Mouse (Mus musculus) right cerebral cortex, postnatal 4 days (tissue): ENCODE data around the gene Fam69b.

Experiments used
- DNase-seq: peaks from one replicate; pipeline ENCODE4 v3.0.0-alpha.2; 2022

The Fam69b gene

DNA sequence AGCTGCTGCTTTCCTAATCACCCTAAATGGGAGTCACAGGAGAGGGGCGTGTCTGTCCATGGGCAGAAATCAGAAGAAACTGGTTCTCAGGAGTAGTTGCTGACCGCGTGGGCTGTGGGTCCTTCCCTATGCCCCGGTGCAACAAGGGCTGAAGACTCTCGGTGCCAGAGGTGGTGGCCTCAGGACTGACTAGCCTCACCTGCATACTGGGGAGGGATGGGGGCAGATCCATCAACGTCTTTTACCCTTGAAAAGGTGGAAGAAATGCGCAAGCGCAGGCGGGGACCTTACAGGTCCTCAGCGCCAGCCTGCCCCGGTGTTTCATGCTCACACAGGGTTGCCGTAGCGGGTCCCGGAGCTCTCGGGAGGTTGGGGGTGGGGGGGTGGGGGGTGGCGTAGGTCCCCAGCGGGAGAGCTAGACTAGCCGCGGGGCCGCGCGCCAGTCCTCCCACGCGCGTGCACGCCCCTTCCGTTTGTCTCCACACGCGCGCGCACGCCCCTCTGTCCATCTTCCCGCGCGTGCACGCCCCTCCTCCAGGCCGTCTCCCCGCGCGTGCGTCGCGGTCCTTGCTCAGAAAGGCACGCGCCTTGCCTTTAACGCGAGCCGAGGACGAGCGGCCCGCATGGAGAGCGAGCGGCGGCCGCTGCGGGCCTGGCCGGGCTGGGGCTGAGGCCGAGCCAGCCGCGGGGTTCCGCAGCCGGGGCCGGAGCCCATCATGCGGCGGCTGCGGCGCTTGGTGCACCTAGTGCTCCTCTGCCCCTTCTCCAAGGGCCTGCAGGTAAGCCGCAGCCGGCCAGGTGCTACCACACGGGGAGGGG lies at the start of gene Fam69b:
Fam69b (plus strand) TSS at position 537 of the 819 bp plus-strand sequence.
- DNase-seq: peak; percentile 96

DNA sequence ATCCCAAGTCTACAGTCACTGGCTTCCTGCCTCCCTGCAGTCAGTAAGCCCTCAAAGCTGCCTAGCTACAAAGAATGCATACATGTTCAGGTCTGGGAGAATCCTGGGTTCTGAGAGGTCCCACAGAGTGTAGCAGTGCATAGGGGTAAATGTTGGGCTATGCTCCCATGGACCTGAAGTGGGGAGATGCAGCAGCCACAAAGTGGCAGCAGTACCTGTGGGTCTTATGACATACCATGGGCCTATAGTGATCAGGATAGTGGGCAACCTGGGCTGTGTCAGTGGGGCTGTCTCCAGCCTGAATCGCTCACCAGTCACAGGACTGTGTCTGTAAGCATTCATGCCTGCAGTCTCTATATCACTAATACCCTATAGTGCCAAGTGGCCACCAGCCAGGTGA lies 48.5 kb upstream of the Fam69b start, which contains the start of gene Egfl7:
Egfl7 (plus strand) TSS at position 301 of the 400 bp plus-strand sequence.
- no peak for DNase-seq

DNA sequence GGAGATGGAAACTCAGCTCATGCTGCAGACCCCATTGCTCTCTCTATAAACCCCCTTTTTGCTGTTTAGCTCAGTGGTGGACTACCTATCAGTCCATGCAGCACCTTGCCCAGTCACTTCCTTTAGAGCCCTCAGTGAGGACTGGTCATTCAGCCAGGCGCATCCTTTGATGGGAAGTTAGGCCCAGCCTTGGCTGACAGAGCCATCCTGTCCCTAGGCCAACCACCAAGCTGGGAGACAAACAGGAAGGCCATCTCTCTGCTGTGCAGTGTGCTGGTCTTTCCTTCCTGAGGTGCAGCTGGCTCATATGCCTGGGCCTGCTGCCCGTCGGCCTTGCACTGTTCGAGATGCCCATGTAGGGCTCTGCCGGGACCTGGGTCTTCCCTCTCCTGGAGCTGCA lies 47.5 kb upstream of the Fam69b start:
- DNase-seq: no peak

DNA sequence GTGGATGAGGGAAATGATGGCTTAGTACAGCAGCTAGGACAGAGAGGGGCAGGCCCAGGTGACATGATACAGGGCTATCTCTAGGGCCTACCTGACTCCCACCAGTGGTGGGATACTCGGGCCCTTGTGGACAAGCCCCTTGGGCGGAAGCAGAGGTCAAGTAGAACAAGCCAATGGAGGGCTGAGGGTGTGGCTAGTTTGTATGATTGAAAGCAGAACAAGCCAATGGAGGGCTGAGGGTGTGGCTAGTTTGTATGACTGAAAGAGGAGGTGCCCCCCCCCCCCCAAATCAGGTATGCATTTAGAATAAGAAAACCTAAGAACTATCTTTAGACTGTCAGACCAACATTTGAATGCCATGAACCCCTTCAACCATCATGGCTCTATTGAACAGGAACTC lies 46.1 kb upstream of the Fam69b start:
- DNase-seq: no peak

DNA sequence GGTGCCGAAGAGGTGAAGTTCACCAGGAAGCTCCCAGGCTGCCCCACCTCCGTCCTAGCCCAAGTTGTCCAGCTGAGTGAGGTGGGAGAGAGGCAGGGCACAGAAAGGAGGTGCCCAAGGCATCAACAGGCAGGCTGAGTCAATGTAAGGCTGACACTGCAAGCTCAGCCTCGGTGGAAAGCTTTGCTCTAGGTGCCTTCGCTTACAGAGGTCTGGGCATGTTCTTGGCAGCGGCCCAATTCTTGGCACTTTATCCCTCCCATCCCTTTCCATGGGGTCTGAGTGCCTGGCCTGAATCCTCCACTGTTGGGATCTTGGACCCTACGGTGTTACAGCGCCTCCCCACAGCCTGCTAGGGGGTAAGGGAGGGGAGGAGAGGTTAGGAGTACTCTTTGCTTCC lies 45.5 kb upstream of the Fam69b start:
- DNase-seq: no peak

DNA sequence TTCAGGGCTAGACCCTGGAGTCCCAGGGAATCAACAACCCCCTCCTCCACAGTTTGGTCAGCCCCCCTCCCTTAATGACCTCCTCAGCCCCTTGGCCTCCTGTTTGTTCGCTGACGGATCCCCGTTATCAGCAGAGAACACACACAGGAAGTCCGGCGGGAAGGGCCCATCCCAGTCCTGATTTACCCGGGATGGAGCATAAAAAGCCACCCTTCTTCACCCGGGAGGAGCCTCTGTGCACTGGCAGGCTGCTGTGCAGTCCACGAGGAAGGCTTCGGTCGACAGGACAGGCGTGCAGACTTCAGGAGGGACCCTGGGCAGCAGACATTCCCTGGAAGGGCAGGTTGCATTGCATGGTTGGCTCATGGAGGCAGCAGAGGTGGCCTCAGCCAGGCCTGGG lies 44.6 kb upstream of the Fam69b start:
- DNase-seq: no peak

DNA sequence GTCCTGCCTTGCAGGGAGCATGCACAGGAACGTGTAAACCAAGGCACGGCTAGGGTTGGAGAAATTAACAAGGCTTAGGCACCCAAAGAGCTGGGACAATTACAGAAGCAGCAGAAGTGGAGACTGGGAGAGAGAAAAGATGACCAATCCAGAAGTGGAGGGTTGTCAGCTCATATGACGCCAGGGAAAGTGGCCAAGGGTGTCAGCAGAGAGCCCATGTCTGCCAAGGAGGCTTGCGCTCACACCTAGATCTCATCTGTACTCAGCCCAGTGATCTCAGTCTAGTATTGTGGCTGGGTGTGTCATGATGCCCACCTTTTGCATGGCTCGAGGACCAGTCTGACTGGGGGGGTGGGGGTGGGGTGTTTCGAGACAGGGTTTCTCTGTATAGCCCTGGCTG lies 42.5 kb upstream of the Fam69b start:
- DNase-seq: no peak

DNA sequence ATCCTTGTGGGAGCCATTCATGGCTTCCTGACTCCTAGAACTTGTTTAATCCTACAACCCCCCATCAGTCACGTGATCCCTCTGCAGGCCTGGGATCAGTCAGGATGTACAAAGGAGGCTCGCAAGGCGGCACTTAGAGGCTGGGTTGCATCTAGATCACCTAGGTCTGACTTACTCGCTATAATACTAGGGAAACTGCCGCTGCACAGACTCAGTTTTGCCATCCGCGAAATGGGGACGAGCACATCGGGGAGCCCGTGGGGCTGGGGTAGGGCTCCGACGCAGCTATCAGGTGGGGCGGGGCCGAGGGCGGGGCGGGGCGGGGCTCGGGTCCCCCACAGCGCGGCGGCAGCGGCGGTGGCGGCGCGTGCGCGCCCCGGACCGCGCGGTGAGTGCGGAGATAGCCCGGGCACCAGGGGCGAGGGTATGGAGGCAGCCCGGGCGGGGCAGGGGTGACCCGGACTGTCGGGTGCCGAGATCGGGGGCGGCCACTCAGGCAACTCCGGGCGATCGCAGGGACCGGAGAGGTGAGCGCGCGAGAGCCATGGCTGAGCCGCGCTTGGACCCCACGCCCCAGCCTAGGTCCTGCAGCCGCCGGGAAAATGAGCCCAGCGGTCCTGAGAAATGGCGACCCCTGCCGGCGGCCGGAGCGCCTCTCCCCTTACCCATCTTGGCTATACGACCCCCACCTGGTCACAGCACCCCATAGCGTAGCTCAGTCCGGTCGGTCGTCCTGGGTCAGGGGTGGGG lies 41.8 kb upstream of the Fam69b start, which contains the start of gene Gm20532:
Gm20532 (plus strand) TSS at position 346 of the 750 bp plus-strand sequence.
- peak; percentile 81 for DNase-seq

DNA sequence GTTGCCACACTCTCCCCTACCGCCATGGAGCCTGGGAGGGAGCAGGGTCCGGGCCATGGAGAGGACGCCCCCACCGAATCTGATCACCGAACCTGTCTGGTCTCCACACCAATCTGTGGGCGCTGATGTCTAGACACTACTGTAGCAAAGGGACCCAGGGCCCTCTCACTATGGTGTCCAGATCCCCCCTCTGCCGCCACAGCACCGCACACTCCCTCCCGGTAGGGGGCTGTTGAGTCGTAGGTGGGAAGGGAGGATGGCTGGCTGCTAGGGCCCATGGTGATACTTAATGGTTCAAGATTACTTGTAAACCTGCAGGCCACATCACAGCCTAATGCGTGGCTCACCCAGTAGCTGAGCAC lies 41.2 kb upstream of the Fam69b start:
- DNase-seq: peak; percentile 45

DNA sequence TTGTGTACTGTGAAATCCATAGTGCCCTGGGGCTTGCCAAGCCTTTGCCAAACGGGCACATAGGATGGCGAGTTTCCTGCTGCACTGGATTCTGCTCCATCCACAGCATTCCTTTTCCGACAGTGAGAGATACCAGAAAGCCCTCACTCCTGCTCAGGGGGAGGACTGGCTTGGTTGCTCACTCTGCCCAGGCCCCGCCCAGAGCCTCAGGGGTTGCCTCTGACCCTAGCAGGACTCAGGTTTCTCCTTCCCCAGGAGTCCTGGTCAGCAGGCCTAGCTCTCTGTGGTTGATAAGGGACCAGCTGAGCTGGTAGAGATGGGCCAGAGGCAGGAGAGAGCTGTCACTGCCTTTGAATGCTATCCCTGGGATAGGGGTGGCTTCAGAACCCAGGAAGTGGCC lies 39.7 kb upstream of the Fam69b start:
- no peak for DNase-seq

DNA sequence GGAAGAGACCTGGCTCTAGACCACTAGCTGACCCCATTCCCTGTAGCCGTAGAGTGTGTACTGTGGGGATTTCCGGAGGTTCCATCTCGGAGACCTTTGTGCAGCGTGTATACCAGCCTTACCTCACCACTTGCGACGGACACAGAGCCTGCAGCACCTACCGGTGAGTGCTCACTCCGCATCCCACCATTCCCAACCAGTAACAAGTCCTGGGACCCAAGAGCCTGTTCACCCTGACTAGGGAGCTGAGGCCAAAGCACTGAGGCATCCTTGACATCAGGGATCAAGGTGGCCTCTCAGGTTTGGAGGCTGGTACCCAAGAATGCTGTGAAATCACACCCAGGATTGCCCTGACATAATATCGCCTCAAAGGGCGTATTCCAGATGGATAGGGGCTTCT lies 39.0 kb upstream of the Fam69b start:
- DNase-seq: no peak

DNA sequence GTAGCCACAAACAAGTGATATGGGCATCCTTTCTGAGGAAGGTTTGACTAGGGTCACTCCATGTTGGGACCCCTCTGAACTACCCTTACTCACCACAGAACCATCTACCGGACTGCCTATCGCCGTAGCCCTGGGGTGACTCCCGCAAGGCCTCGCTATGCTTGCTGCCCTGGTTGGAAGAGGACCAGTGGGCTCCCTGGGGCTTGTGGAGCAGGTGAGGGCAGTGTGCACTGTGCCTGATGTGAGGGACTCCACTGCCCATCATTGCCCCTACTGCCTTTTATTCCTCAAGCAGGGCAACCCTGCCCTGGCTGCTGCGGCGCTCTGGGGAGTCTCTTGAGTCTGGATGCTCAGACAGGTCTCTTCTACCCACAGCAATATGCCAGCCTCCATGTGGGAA lies 38.0 kb upstream of the Fam69b start:
- no peak for DNase-seq

DNA sequence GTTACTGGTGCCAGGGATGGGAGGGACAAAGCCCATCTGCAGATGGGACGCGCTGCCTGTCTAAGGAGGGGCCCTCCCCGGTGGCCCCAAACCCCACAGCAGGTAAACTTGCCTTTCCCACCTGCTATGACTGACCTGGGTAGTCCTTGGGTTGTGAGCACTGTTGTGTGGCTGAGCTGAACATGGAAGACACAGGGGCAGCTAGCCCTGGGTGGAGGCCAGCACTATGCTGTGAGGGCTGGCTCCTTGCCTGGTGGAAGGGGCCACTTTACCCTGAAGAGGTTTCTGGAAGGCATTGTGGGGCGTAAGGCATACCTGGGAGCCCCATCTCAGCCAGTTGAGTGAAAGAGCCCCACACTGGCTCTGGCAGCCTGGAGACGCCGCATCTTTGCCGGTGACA lies 37.3 kb upstream of the Fam69b start:
- DNase-seq: no peak

DNA sequence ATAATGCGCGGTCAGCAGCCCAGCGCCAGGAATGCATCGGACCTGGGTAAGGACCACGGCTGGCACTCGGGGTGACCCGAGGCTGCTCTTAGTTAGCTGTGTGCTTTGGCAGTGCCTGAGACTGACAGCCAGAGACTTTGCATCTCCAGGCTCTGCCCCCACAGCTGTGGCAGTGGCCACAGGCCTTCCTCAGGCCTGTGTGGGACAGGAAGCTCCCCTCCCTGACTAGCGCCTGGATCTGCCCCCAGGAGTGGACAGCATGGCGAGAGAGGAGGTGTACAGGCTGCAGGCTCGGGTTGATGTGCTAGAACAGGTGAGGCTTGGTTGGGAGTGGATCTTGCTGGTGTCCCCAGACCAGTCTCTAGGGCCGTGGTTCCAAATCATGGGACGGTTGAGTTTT lies 36.8 kb upstream of the Fam69b start:
- no peak for DNase-seq

DNA sequence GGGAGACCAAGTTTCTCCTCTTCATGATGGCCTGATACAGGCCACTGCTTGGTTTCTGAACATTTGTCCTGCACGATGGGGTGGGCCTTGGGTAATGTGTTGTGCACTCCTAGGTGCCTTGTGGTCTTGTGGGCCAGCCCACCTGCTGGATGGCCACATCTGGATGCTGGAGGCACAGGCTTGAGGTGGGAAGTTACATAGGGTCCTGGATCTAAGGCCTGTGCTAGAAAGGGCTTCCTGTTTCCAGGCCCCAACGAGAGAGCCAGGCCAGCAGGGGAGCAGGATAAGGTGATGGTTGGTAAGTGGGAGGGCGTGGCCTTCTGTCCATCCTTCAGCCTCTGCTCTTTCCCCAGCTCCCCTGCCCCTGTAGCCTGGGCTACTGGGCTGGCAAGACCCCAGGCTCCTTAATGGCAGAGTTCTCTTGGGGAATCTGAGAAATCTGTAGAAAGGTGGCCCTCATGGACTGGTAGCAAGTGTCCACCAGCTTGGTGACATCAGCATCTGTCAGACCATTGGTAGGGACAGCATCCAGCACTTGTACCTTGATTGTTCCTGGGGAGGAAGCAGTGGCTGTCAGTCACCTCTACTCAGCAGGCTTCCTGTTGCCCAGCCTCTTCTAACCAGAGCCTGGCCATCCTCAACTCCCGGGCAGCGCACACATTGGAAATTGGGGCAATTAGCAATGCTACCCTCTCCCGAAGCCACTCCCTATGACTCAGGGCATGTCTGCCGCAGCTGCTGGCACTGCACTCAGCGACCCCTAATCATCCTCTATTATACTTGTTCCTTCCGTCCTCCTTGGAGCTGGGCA lies 34.8 kb upstream of the Fam69b start:
- no peak for DNase-seq

DNA sequence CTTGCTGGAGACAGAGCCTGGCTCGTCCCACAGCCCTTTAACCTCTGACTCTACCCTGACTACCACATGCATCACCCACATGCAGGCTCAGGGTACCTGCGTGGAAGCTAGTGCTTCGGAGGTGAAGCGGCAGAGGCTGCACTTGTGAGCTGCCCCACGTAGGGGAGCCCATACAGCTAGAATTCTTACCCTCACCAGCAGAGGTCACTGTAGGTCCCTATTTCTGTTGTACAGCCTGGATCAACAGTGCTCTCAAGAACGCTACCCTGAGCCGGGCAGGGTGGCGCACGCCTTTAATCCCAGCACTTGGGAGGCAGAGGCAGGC lies 34.3 kb upstream of the Fam69b start:
- DNase-seq: no peak

DNA sequence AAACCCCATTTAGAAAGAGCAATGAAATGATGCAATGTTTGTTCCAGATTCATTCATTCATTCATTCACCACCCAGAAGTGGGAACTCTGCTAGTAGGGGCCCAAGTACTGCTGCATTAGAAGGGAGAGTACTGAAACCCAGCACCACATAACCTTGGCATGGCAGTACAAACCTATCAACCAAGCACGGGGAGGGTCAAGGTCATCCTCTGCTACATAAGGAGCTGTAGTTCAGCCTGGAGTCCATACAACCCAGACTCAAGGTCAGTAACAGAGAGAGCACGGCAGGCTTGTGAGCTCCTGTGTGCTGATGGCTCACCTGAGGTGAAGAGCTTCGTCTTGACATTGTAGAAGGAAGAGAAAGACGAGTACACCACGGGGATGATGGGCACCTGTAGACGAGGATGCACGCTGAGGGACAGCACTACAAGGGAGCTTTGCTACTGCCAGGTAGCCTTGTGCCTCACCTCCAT lies 33.8 kb upstream of the Fam69b start:
- DNase-seq: no peak

DNA sequence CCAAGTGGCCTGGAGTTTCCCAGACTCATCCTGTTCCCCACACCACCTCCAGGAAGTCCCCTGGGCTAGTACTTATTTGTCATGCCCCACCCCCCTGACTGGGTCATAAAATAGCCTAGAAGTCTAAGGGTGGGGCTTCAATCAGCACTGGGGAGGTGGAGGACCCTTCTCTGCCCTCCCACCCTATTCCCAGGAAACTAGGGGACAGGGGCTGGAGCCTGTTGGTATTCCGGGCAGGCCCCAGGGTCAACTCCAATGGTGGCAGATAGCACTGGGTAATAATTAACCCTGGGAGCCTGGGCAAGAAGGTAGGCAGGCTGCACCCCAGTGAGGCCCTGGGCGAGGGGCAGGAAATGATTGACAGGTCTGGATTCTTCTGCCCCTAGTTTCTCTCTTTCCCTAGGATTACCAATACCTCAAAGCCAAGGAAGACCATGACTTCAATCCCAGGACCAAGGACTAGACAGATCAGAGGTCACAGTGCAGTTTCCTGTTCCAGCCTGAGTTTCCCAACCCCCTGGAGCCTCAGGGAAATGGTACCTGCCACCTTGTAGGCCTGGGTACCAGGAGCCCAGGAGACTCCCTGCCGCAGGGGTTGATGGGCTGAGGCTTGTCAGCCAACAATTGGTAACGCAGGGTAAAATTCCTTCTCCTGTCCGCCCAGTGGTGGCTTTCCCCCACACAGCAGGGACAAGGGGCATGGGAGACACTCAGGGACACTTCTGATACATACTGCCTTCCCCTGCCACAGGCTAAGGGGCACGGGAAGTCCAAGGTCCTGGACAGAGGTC lies 33.1 kb upstream of the Fam69b start:
- DNase-seq: no peak

DNA sequence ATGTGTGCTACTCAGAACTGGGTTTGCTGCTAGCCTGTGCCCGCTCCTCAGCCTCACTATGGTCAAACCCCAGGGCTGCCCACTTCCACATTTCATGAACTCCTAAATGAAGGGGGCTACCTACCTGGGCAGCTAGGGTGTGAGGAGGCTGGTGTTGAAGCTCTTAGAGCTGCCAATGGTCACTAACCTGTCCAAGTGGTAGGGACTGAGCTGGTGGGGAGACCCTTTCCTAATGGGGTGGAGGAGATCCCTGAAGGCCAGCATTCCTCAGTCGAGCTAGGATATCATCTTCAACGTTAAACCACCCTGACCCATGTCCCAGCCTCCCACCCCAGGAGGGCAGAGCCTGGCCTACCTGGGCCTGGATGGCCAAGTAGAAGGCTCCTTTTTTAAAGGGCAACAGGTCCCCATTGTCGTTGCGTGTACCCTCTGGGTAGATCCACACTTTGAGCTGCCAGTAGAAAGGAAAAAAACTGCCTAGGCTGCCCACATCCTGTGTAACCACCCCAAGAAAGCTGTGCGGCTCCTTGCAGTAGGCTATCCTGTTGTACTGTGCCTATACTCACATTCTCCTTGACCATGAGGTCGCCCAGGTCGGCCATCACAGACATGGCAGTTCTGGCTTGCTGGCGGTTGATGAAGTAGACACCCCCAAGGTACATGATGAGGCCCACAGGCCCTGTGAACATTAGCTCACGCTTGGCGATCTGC lies 32.4 kb upstream of the Fam69b start:
- no peak for DNase-seq

DNA sequence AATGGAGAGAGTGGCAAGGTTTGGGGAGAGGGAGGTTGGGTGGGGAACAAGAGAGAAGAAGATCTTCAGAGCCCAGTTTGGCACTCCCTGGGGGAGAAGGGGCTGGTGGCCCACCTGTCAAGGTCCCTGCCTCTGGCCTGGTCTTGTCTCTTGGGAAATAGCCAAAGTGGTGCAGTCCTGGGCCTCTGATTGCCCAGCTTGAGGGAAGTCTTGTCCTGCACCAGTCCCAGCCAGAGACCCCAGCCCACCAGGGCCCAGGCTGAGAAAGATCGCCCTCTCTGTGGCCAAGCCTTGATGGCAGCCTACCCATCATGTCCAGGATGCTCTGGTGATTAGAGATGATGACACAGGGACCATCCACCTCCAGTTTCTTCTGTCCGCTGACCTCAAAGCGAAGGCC lies 31.4 kb upstream of the Fam69b start:
- DNase-seq: no peak

DNA sequence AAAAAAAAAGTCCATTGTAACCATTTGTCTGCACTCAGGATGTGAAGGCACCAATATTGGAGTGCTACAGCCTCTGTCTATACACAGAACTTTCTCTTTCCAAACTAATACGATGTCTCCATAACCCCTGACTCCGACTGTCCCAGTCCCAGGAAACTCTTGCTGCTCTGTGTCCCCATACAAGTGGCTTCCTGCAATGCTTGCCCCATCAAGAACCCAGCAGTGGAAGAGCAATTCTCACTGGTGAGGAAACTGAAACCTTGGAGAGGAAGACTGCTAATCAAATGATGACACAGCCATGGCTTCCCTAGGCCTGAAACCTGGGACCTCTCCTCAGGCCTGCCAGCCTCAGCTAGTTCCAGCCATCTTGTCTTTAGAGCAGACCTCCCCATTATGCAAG lies 30.4 kb upstream of the Fam69b start:
- DNase-seq: no peak

DNA sequence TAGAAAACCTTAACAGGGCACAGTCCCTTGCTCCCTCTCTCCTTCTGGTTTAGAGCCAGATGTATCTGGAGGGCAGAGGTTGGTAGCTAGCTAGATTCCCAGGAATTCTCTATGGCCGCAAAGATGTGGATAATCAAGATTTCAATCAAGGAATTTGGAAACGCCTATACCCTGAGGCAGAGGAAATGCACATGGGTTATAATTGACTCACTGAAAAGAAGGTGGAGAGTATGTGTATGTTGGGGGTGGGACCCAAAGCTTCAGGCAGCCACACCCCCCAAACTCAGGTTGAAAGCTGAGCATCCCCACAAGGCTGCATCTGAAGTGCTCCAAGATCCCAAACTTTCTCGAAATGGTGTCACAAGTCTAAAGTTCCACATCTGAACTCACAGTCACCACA lies 29.8 kb upstream of the Fam69b start:
- DNase-seq: no peak
